Mouse (Mus musculus): ENCODE data around the gene Hook2.
A peak's percentile ranks its signal among the peaks of the same experiment; 100 is the strongest.

DNA sequence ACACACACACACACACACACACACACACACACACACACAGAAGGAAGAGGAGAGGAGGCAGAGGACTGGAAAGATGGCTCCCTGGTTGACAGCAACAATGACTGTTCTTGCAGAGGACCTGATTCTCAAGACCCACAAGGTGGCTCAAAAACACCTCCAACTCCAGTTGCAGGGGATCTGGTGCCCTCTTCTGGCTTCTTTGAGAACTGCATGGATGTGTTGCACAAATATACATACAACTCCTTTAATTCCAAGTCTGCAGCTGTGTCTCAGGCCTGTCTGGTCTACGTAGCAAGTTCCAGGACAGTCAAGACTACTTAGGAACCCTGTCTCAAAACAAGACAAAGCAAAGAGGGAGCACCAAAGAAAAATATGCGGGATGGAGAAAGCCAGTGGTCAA lies 33.6 kb upstream of the Hook2 start:
- TF ChIP-seq CTCF (IDR thresholded peaks at IDR 0.05; ENCODE audit: low read depth) = peak; percentile 93
- no peak for TF ChIP-seq EP300 (IDR thresholded peaks at IDR 0.05; ENCODE audit: low read depth)
